Mouse (Mus musculus) liver, embryonic 14.5 days (tissue): ENCODE data around the gene Nrxn3.

Source experiments
- CTCF ChIP-seq: IDR thresholded peaks from 2 replicates; pipeline ENCODE4 v1.5.1; 2016; ENCODE audit warnings: antibody characterized with exemption, low read depth, control low read depth
- EP300 ChIP-seq: IDR thresholded peaks from 2 replicates; pipeline ENCODE4 v1.6.1; 2016; ENCODE audit warnings: antibody characterized with exemption, low read depth

GRCm38 (mm10) chr12:88953801-88954200 lies 231.1 kb downstream of the Nrxn3 start:
- TF ChIP-seq CTCF (no peak), EP300 (no peak)
